In the genomic region with DNA sequence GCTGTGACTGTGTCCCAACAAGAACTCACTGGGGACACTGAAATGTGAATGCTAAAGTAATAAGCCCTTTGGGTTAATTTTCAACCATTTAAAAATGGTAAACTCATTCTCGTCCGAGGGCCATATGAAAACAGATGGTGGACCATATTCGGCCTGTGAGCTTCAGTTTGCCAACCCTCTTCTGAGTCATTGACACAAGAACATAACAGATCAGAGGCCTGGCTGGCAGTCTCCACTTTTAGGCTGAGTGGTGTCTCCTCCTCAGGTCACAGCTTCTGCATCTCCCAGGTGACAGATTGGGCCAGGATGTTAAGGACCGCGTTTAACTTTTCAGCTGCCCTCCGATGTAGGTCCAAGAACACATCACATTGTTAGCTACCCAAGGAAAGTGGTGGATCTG, we compare ENCODE assay signal across 23 mouse cellular contexts. TPM values are rescaled to one million over a fixed set of nuclear protein-coding genes. Genes with fewer than 3 reads are reported as not detected.
DNase-seq lines count a peak whose midpoint lies in the region; ATAC-seq and TF ChIP-seq lines count a peak whose summit lies in the region.
"Had no signal": no experiment of that assay in that cellular context is flagged by ENCODE, and none has a peak within 500 bp of the region (broad histone marks: within the 10 kb centered on the region; RNA-seq: fewer than 3 reads in every experiment).

No protein-coding gene starts in this region.

- H3K27ac ChIP-seq in cerebellum, adult 2 months (ENCODE audit: insufficient read depth, low read length) = no peak overlapping the region
- H3K27ac ChIP-seq in heart, embryonic 14.5 days (replicated peaks in 1 of 2; ENCODE audit: control insufficient read depth in 1 of 2, insufficient read depth in 1 of 2, low read depth in 2 of 2, low read length in 2 of 2) = peak overlapping the region in 1 of 2 experiments; percentile 19; a peak in 1 of 4 replicates
- H3K27ac ChIP-seq in liver, adult 2 months (replicated peaks; ENCODE audit: insufficient read depth, low read depth, low read length) = no peak overlapping the region
- no peak overlapping the region for H3K27ac ChIP-seq in liver, embryonic 12.5 days
- H3K27ac ChIP-seq: forebrain, embryonic 13.5 days; limb, embryonic 15.5 days; neural tube, embryonic 13.5 days had no signal

- WGBS in cerebellum, adult 2 months = 21% methylated on average over 6 of the region's 6 CpGs
- WGBS in heart, embryonic 14.5 days = 68% methylated on average over 6 of the region's 6 CpGs
- WGBS in liver, adult 2 months = 62% methylated on average over 6 of the region's 6 CpGs
- 74% methylated on average over 6 of the region's 6 CpGs for WGBS in liver, embryonic 12.5 days (ENCODE audit: insufficient replicate concordance)

- ATAC-seq in heart, embryonic 14.5 days (ENCODE audit: insufficient number of reproducible peaks, insufficient read depth, low FRiP score, low read depth) = no peak
- ATAC-seq in liver, embryonic 12.5 days = no peak
- ATAC-seq: activated CD4-positive, CD25-positive, alpha-beta regulatory T cell, adult 4 months; forebrain, embryonic 13.5 days had no signal

- H3K4me3 ChIP-seq in cerebellum, adult 2 months (replicated peaks; ENCODE audit: insufficient read depth, low read depth, low read length) = no peak overlapping the region
- no peak overlapping the region for H3K4me3 ChIP-seq in heart, embryonic 14.5 days (ENCODE audit: control insufficient read depth in 1 of 2, insufficient read depth in 1 of 2, low read depth in 1 of 2, low read length in 2 of 2)
- no peak overlapping the region for H3K4me3 ChIP-seq in liver, adult 2 months (ENCODE audit: insufficient read depth, low read depth, low read length)
- no peak overlapping the region for H3K4me3 ChIP-seq in liver, embryonic 12.5 days
- no peak overlapping the region for H3K4me3 ChIP-seq in myocyte
- H3K4me3 ChIP-seq: forebrain, embryonic 13.5 days; gastrocnemius, adult 2 months; limb, embryonic 15.5 days; neural tube, embryonic 13.5 days had no signal

- no peak overlapping the region for H3K4me2 ChIP-seq in heart, embryonic 14.5 days (ENCODE audit: low read length)
- no peak overlapping the region for H3K4me2 ChIP-seq in liver, embryonic 12.5 days
- peak overlapping the region; percentile 66 for H3K4me2 ChIP-seq in myocyte (ENCODE audit: low read depth)
- H3K4me2 ChIP-seq: forebrain, embryonic 13.5 days; limb, embryonic 15.5 days; neural tube, embryonic 13.5 days had no signal

- peak; percentile 40 to 68 for DNase-seq in cerebellum, adult 2 months
- no peak for DNase-seq in cerebellum, adult 8-10 months
- DNase-seq in heart, postnatal 10 days = no peak
- peak; percentile 13 for DNase-seq in liver, adult 2 months (ENCODE audit: extremely low read depth, low read depth, low spot score)
- DNase-seq: adrenal gland, adult 8-10 months; gastrocnemius, adult 2 months; heart, postnatal 14 days; kidney, adult 11 months; kidney, postnatal 10 days; left cerebral cortex, postnatal 4 days; lung, adult 18-20 months; lung, postnatal 36 days; midbrain, embryonic 14.5 days; thymus, adult 18-20 months; thymus, postnatal 36 days had no signal

- intact Hi-C loops in heart, postnatal 10 days (cut with DNase I) = no loop called here

- H3ac ChIP-seq in myocyte (ENCODE audit: control insufficient read depth, insufficient read length) = no peak overlapping the region

- H3K4me1 ChIP-seq in cerebellum, adult 2 months (ENCODE audit: control insufficient read depth, insufficient read depth, low read length) = peaks cover 27% of the 10 kb centered on the region
- peaks cover 54 to 88% of the 10 kb centered on the region in 2 experiments for H3K4me1 ChIP-seq in heart, embryonic 14.5 days (ENCODE audit: control insufficient read depth in 2 of 2, insufficient read depth in 2 of 2, low read length in 2 of 2)
- peaks cover 13% of the 10 kb centered on the region; the same call in 1 of the 2 replicates for H3K4me1 ChIP-seq in liver, adult 2 months (ENCODE audit: control insufficient read depth, insufficient read depth, low read length)
- H3K4me1 ChIP-seq in liver, embryonic 12.5 days = peaks cover 25% of the 10 kb centered on the region

- H3K36me3 ChIP-seq in heart, embryonic 14.5 days (ENCODE audit: control insufficient read depth, insufficient read depth, low read length) = no peaks in the 10 kb centered on the region
- no peaks in the 10 kb centered on the region for H3K36me3 ChIP-seq in liver, adult 2 months (ENCODE audit: control insufficient read depth, insufficient read depth, low read length)
- H3K36me3 ChIP-seq in liver, embryonic 12.5 days = no peaks in the 10 kb centered on the region
- H3K36me3 ChIP-seq in myocyte (ENCODE audit: control insufficient read depth, insufficient read depth) = no peaks in the 10 kb centered on the region
- H3K36me3 ChIP-seq: limb, embryonic 15.5 days; neural tube, embryonic 13.5 days had no signal

- H3K79me2 ChIP-seq in liver, adult 2 months (ENCODE audit: control insufficient read depth, insufficient read depth, low read length) = peaks cover 10% of the 10 kb centered on the region
- peaks cover 91% of the 10 kb centered on the region for H3K79me2 ChIP-seq in myocyte (ENCODE audit: control insufficient read depth, insufficient read depth)

- 0 out of 2 replicates have a peak overlapping the region, but pooled peaks have one; percentile 25 for H3K9ac ChIP-seq in heart, embryonic 14.5 days (ENCODE audit: low read length)
- no peak overlapping the region for H3K9ac ChIP-seq in liver, adult 2 months (ENCODE audit: low read depth, low read length)
- H3K9ac ChIP-seq in liver, embryonic 12.5 days = no peak overlapping the region
- H3K9ac ChIP-seq: limb, embryonic 15.5 days; neural tube, embryonic 13.5 days had no signal

- no peaks in the 10 kb centered on the region for H3K27me3 ChIP-seq in cerebellum, adult 2 months (ENCODE audit: control insufficient read depth, insufficient read depth, low read length)
- no peaks in the 10 kb centered on the region for H3K27me3 ChIP-seq in heart, embryonic 14.5 days (ENCODE audit: control insufficient read depth, insufficient read depth, low read length)
- H3K27me3 ChIP-seq in liver, adult 2 months (ENCODE audit: control insufficient read depth, insufficient read depth, low read length) = no peaks in the 10 kb centered on the region
- H3K27me3 ChIP-seq in liver, embryonic 12.5 days (replicated peaks) = peaks cover 21% of the 10 kb centered on the region
- H3K27me3 ChIP-seq in myocyte (ENCODE audit: control insufficient read depth, insufficient read depth, insufficient read length) = no peaks in the 10 kb centered on the region
- H3K27me3 ChIP-seq: forebrain, embryonic 13.5 days; limb, embryonic 15.5 days; neural tube, embryonic 13.5 days had no signal

- no peak for TF ChIP-seq CTCF in cerebellum, adult 2 months (IDR thresholded peaks at IDR 0.05; ENCODE audit: borderline replicate concordance, insufficient read depth, low read depth, low read length)
- TF ChIP-seq CTCF in liver, adult 2 months (IDR thresholded peaks at IDR 0.05; ENCODE audit: low read depth, low read length) = no peak

- no peaks in the 10 kb centered on the region for H3K9me3 ChIP-seq in heart, embryonic 14.5 days (ENCODE audit: control insufficient read depth, low read length)
- no peaks in the 10 kb centered on the region for H3K9me3 ChIP-seq in liver, embryonic 12.5 days (replicated peaks)
- H3K9me3 ChIP-seq: forebrain, embryonic 13.5 days; limb, embryonic 15.5 days; neural tube, embryonic 13.5 days had no signal

- no peak for TF ChIP-seq POLR2A in cerebellum, adult 2 months (IDR thresholded peaks at IDR 0.05; ENCODE audit: borderline replicate concordance, insufficient read depth, low read length)
- no peak for TF ChIP-seq POLR2A in liver, adult 2 months (IDR thresholded peaks at IDR 0.05; ENCODE audit: extremely low read depth, insufficient read depth, low read length)
- TF ChIP-seq POLR2A in myocyte (IDR thresholded peaks at IDR 0.05; ENCODE audit: insufficient read length, low read depth) = no peak

TF ChIP-seq in myocyte, 11 proteins besides CTCF, POLR2A, EP300 and RAD21:
- no peak for TF ChIP-seq REST (IDR thresholded peaks at IDR 0.05; ENCODE audit: insufficient read depth, insufficient read length)
- no peak for TF ChIP-seq SRF (IDR thresholded peaks at IDR 0.05; ENCODE audit: control insufficient read depth, insufficient read length, low read depth)
- no peak for TF ChIP-seq USF1 (IDR thresholded peaks at IDR 0.05; ENCODE audit: low read depth)
- no peak for TF ChIP-seq MAX (IDR thresholded peaks at IDR 0.05; ENCODE audit: low read depth)
- no peak for TF ChIP-seq E2F4 (IDR thresholded peaks at IDR 0.05; ENCODE audit: insufficient read depth)
- no peak for TF ChIP-seq POLR2AphosphoS2 (IDR thresholded peaks at IDR 0.05; ENCODE audit: insufficient read length, low read depth)
- no peak for TF ChIP-seq MYOD1 (IDR thresholded peaks at IDR 0.05; ENCODE audit: control insufficient read depth in 1 of 3, insufficient read length in 2 of 3, low read depth in 2 of 3)
- no peak for TF ChIP-seq MYOG (IDR thresholded peaks at IDR 0.05; ENCODE audit: control insufficient read depth in 1 of 3, insufficient read depth in 1 of 3, insufficient read length in 2 of 3, low read depth in 2 of 3)
- TF ChIP-seq CEBPB (IDR thresholded peaks at IDR 0.05; ENCODE audit: insufficient read depth, poor library complexity, severe bottlenecking) = no peak
- no peak for TF ChIP-seq TCF12 (IDR thresholded peaks at IDR 0.05; ENCODE audit: insufficient read depth, poor library complexity, severe bottlenecking)
- TF ChIP-seq TCF3 (IDR thresholded peaks at IDR 0.05; ENCODE audit: insufficient read length, low read depth) = no peak

RNA-seq across cellular contexts. Expression of a gene that starts 37.6 kb away (rescaled TPM):
- polyA plus RNA-seq in cerebellum, adult 2 months (2012; rRNA removed) = 7.2 and 8.8 TPM in 2 replicates
- polyA plus RNA-seq in heart, embryonic 14.5 days (2014; fragmentation: Nextera tagmentation; extraction: Ambion mirVana) = 34.0 and 40.7 TPM in 2 replicates
- 100 to 1,000 TPM; 134 to 147 TPM for total RNA-seq in heart, postnatal 10 days (2021)
- total RNA-seq in liver, adult 2 months (2014; rRNA removed) = 4.1 and 5.9 TPM in 2 replicates
- polyA plus RNA-seq in liver, adult 2 months (2012; rRNA removed) = 2.2 and 2.3 TPM in 2 replicates
- 4.7 and 5.2 TPM in 2 replicates for polyA plus RNA-seq in liver, embryonic 12.5 days (2016; fragmentation: Nextera tagmentation; extraction: Ambion mirVana)
- 18.8 TPM for polyA plus RNA-seq in myocyte (2012; fragmentation: generic; extraction: Trizol)
- total RNA-seq: megakaryocyte-erythroid progenitor cell, adult 5-6 weeks had no signal

Comparison
In these comparisons a context has a peak if more than half of its experiments do, and no peak if none do; other contexts are left out.
1. DNase-seq: peak in cerebellum, adult 2 months (2 of 2) and liver, adult 2 months (single experiment); none in cerebellum, adult 8-10 months (single experiment) and heart, postnatal 10 days (0 of 2).